Mouse (Mus musculus) bone marrow macrophage, adult 2 months (primary cell): ENCODE data around the gene Arl6ip6. TPM values are rescaled to one million over a fixed set of nuclear protein-coding genes. Genes with fewer than 3 reads are reported as not detected.

Experiments used
- H3K27ac ChIP-seq: 2 replicates; pipeline ENCODE4 v1.5.1; 2012; ENCODE audit warnings: low read depth, low read length; ENCODE audit not compliant: insufficient read depth
- H3K4me1 ChIP-seq: 2 replicates; pipeline ENCODE4 v1.6.1; 2012; ENCODE audit warnings: low read length; ENCODE audit not compliant: control insufficient read depth, insufficient read depth
- H3K4me3 ChIP-seq: 2 replicates; pipeline ENCODE4 v1.5.1; 2012; ENCODE audit warnings: mild to moderate bottlenecking, low read length, moderate library complexity; ENCODE audit not compliant: insufficient read depth
- CTCF ChIP-seq: IDR thresholded peaks from 2 replicates; pipeline ENCODE4 v1.5.1; 2012; ENCODE audit warnings: low read depth, mild to moderate bottlenecking, low read length, moderate library complexity
- POLR2A ChIP-seq: IDR thresholded peaks from 2 replicates; pipeline ENCODE4 v1.6.1; 2012; ENCODE audit warnings: mild to moderate bottlenecking, low read depth, low read length, borderline replicate concordance
- polyA plus RNA-seq: library from polyadenylated mRNA; stranded (reverse); fragments of >200 nt; gene quantifications from 2 replicates; pipeline ENCODE4 v1.2.4, GENCODE M21; 2012; ENCODE audit not compliant: missing spikeins, insufficient read depth, insufficient read length

The Arl6ip6 gene
- polyA plus RNA-seq, 1 experiment: 24.8 TPM

DNA sequence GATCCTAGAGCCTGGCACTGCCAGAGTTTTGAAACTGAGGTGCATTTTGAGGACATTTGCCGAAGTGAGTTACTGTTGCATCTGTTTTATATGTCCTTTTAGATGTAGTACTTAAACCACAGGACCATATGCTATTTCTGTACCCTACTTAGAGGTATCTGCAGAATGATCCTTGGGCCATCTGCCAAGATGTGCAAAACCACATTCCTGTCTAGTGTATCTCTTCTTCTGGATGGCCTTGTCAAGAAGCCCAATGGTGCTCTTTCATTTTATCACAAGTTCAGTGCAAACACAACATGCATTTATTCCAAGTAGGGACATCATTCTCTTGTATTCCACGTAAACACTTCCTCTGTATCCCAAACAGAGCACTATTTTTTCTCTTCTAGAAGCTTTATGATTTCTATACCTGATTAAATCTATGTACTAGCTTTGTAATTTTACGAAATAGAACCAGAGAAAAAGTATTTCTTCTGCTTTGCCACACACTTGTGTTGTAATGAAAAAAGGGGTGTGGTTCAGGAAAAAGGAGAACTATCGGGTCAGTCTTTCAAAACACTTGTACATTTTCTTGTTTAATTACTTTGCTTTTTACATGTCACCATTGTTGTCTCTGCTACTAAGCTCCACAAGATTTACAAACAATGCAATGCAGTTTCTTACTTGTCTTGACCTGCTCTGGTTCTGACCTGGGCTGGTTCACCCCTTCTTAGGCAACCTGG, 8.8 kb downstream of the Arl6ip6 start:
- H3K27ac ChIP-seq: peak overlapping the region; percentile 69
- TF ChIP-seq CTCF: no peak
- no peak for TF ChIP-seq POLR2A
- peak overlapping the region; percentile 14; the same call in 1 of the 2 replicates for H3K4me3 ChIP-seq
- H3K4me1 ChIP-seq: peaks cover 10% of the 10 kb centered on the region

DNA sequence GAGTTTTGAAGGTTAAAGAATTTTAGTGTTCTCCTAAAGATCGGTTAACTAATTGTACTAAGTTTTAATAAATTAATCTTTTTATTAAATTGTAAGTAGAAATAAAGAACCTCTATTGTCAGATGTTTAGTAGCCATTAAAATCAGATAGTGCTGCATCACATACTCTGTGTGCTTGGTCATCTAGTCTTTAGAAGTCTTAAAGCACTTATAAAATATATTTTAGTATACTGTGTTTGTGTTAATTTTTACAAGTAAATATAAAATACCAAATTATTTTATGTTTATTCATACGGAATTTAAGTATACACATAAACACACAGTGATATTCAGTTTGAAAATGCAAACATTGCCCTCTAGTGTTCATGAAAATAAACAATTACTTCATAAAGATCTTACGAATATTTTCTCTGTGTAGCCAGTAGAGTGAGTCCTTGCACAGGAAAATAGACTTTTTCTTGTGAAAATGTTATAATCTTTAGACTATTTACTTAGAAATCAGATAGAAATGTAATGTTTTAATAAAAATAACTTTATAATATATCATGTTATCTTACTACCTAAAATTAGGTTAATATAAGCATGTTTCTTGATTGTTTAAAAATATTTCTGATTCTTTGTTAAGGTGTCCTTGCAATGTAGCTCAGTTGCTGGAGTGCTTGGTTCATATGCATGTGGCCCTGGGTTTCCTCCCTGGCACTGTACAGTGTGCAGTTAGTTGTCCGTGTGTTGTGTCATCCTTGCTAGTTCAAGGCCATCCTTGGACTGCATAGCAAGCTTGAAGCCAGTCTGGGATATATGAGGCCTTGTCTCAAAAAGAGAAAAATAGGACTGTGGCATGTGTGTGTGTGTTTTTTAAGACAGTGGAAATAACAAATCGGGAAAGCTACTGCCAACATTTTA, 13.1 kb downstream of the Arl6ip6 start:
- no peak overlapping the region for H3K27ac ChIP-seq
- H3K4me1 ChIP-seq: peaks cover 10% of the 10 kb centered on the region
- H3K4me3 ChIP-seq: no peak overlapping the region
- TF ChIP-seq CTCF (no peak), POLR2A (no peak)

DNA sequence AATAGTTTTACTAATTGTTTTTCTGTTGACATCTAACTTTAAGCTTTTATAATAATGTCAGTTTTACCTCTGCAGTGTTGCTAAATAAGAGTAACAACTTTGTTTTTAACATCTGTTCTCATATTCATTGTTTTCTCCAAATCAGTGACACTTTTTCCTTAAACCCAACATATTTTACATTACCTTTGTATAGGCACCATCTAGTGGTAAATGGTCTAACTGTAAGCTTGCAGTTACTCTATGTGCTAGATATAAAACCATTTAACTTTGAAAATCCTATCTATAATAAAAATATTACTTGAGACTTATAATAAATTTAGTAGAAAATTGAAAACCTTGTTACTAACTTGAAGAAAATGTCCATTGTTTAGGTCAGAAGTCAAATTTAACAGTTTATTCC, 15.2 kb downstream of the Arl6ip6 start:
- no peaks in the 10 kb centered on the region for H3K4me1 ChIP-seq
- TF ChIP-seq CTCF (no peak), POLR2A (no peak)
- no peak overlapping the region for H3K4me3 ChIP-seq
- no peak overlapping the region for H3K27ac ChIP-seq

DNA sequence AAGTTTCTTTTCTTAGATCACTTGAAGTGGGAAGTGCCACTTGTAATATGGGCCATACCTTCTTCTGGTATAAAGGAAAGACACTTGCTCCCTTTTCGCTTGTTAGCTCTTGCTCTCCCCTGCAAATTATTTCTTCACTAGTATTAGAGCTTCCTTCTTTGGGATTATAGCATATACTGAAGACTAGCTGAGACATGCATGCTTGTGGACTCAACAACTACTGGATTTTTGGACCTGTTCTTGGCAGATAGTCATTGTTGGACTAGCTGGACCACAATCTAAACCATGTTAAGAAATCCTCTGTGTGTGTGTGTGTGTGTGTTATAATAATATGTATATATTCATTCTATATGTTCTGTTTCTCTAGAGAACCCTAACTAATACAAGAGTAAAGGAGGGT, 22.0 kb downstream of the Arl6ip6 start:
- H3K4me3 ChIP-seq: no peak overlapping the region
- H3K27ac ChIP-seq: no peak overlapping the region
- TF ChIP-seq CTCF (no peak), POLR2A (no peak)
- no peaks in the 10 kb centered on the region for H3K4me1 ChIP-seq

DNA sequence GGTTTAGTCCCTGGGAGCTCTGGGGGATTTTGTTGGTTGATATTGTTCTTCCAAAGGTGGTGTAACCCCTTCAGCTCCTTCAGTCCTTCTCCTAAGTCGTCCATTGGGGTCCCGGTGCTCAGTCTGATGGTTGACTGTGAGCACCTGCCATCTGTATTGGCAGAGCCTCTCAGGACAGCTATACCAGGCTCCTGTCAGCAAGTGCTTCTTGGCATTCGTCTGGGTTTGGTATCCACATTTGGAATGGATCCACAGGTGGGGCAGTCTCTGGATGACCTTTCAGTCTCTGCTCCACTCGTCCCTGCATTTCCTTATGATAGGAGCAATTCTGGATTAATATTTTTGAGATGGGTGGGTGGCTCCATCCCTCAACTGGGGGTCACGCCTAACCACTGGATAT, 30.7 kb downstream of the Arl6ip6 start:
- Histone ChIP-seq H3K4me1 (no peaks in the 10 kb centered on the region), H3K27ac (no peak overlapping the region), H3K4me3 (no peak overlapping the region)
- TF ChIP-seq POLR2A: no peak
- TF ChIP-seq CTCF: no peak

DNA sequence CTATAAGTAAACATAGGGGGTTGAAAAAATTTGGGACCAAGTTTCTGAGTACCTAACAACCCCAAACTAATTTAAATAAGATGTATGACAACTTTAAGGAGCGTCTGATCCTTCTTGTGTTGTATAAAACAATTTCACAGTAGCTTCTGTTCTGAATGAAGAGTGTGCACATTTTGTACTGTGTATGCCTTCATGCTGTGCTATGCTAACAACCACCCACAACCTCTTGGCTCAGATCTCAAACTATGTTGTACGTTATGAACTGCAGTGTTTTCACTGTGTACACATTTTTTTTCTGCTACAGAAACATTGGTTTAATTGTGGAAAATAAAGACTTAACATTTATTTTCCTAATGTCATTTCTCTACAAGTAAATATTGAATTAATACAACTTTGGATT, 65.5 kb downstream of the Arl6ip6 start:
- Histone ChIP-seq H3K4me3 (no peak overlapping the region), H3K27ac (no peak overlapping the region), H3K4me1 (no peaks in the 10 kb centered on the region)
- TF ChIP-seq POLR2A: no peak
- no peak for TF ChIP-seq CTCF

Other genes with a start within 250 kb of the Arl6ip6 start
- 80.8 and 104 TPM in 2 replicates for gene Prpf40a, start 442 bp upstream of the Arl6ip6 start, polyA plus RNA-seq